Mouse (Mus musculus) bone marrow macrophage, adult 2 months (primary cell): ENCODE results near the gene Ctrb1. TPM values are rescaled to one million over a fixed set of nuclear protein-coding genes. Genes with fewer than 3 reads are reported as not detected.
A peak's percentile ranks its signal among the peaks of the same experiment; 100 is the strongest.

Experiments
- H3K27ac ChIP-seq: 2 replicates; pipeline ENCODE4 v1.5.1; 2012; ENCODE audit warnings: low read depth, low read length; ENCODE audit not compliant: insufficient read depth
- H3K4me1 ChIP-seq: 2 replicates; pipeline ENCODE4 v1.6.1; 2012; ENCODE audit warnings: low read length; ENCODE audit not compliant: control insufficient read depth, insufficient read depth
- H3K4me3 ChIP-seq: 2 replicates; pipeline ENCODE4 v1.5.1; 2012; ENCODE audit warnings: mild to moderate bottlenecking, low read length, moderate library complexity; ENCODE audit not compliant: insufficient read depth
- CTCF ChIP-seq: IDR thresholded peaks from 2 replicates; pipeline ENCODE4 v1.5.1; 2012; ENCODE audit warnings: low read depth, mild to moderate bottlenecking, low read length, moderate library complexity
- POLR2A ChIP-seq: IDR thresholded peaks from 2 replicates; pipeline ENCODE4 v1.6.1; 2012; ENCODE audit warnings: mild to moderate bottlenecking, low read depth, low read length, borderline replicate concordance
- polyA plus RNA-seq: library from polyadenylated mRNA; stranded (reverse); fragments of >200 nt; gene quantifications from 2 replicates; pipeline ENCODE4 v1.2.4, GENCODE M21; 2012; ENCODE audit not compliant: missing spikeins, insufficient read depth, insufficient read length

Ctrb1 gene
- polyA plus RNA-seq, 1 experiment, result not detected

- H3K4me1 ChIP-seq, result peaks cover 46% of the 10 kb centered on the region
- no peak overlapping the region for H3K4me3 ChIP-seq
- no peak for TF ChIP-seq POLR2A
- TF ChIP-seq CTCF, result no peak
- no peak overlapping the region for H3K27ac ChIP-seq
These were observed 33.4 kb downstream of the Ctrb1 start for GRCm38 (mm10) chr8:111657312-111657854.

- Histone ChIP-seq H3K4me1 (peaks cover 32% of the 10 kb centered on the region), H3K4me3 (no peak overlapping the region), H3K27ac (no peak overlapping the region)
- no peak for TF ChIP-seq CTCF
- TF ChIP-seq POLR2A, result no peak
These were observed 37.3 kb downstream of the Ctrb1 start for GRCm38 (mm10) chr8:111653524-111653923.

- no peak overlapping the region for H3K27ac ChIP-seq
- TF ChIP-seq POLR2A (no peak), CTCF (no peak)
- peaks cover 20% of the 10 kb centered on the region for H3K4me1 ChIP-seq
- H3K4me3 ChIP-seq, result no peak overlapping the region
These were observed 40.2 kb downstream of the Ctrb1 start for GRCm38 (mm10) chr8:111650651-111651050.

- no peak for TF ChIP-seq POLR2A
- TF ChIP-seq CTCF, result no peak
- no peak overlapping the region for H3K4me3 ChIP-seq
- H3K27ac ChIP-seq, result no peak overlapping the region
- peaks cover 14% of the 10 kb centered on the region for H3K4me1 ChIP-seq
These were observed 42.0 kb downstream of the Ctrb1 start for GRCm38 (mm10) chr8:111648834-111649233.

GRCm38 (mm10) chr8:111645715-111646114 is 45.1 kb downstream of the Ctrb1 start:
- H3K4me1 ChIP-seq, result peaks cover 15% of the 10 kb centered on the region
- no peak overlapping the region for H3K27ac ChIP-seq
- TF ChIP-seq CTCF, result no peak
- TF ChIP-seq POLR2A, result no peak
- no peak overlapping the region for H3K4me3 ChIP-seq

GRCm38 (mm10) chr8:111644286-111645051 is 46.3 kb downstream of the Ctrb1 start:
- Histone ChIP-seq H3K4me1 (peaks cover 15% of the 10 kb centered on the region), H3K4me3 (peak overlapping the region; percentile 87), H3K27ac (peak overlapping the region; percentile 64)

- H3K4me3 ChIP-seq, result peak within 1 kb of the TSS; percentile 87
- H3K4me1 ChIP-seq, result peaks cover 13% of the 10 kb centered on the region
- H3K27ac ChIP-seq, result peak within 1 kb of the TSS; percentile 85
These were observed 47.3 kb downstream of the Ctrb1 start, which contains the start of gene Zfp1 for GRCm38 (mm10) chr8:111643264-111644141. TSS of gene Zfp1 (plus strand) at chr8:111643401.

GRCm38 (mm10) chr8:111642939-111643263 is 47.9 kb downstream of the Ctrb1 start:
- peak overlapping the region; percentile 80 for H3K27ac ChIP-seq
- peak overlapping the region; percentile 87 for H3K4me3 ChIP-seq
- H3K4me1 ChIP-seq, result peaks cover 8% of the 10 kb centered on the region
- TF ChIP-seq POLR2A (no peak), CTCF (no peak)

More at GRCm38 (mm10) chr8:111643264-111644141, 47.3 kb downstream of the Ctrb1 start, which contains the start of gene Zfp1:
- TF ChIP-seq CTCF (no peak), POLR2A (no peak)

GRCm38 (mm10) chr8:111642496-111642895 is 48.3 kb downstream of the Ctrb1 start:
- Histone ChIP-seq H3K27ac (peak overlapping the region; percentile 80), H3K4me3 (peak overlapping the region; percentile 87), H3K4me1 (peaks cover 6% of the 10 kb centered on the region)
- TF ChIP-seq POLR2A, result no peak
- TF ChIP-seq CTCF, result no peak
